Comparison of ENCODE assay signal across 15 mouse cellular contexts in the genomic region with DNA sequence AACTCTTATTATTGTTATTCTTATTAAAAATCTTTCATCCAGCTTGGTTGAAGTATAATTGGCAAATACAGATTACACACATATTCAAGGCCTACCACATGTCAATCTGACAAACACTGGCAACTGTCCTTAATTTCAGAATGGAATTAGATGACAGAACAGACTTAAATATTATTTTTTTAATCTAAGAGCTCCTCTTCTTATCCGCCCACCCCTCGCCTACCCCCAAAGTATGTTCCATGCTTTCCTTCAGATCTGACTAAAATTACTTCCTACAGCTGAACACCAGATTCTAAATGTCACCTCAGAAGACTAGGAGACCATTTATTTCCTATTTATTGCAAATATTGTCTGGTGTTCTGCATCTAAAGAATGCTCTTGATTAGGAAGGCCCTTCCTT.
"Had no signal": no experiment of that assay in that cellular context is flagged by ENCODE, and none has a peak within 500 bp of the region (broad histone marks: within the 10 kb centered on the region; RNA-seq: fewer than 3 reads in every experiment).

No protein-coding gene starts in this region.

- H3K27ac ChIP-seq: neural tube, embryonic 15.5 days; stomach, embryonic 15.5 days; stomach, postnatal 0 days had no signal

- H3K4me3 ChIP-seq: neural tube, embryonic 15.5 days; stomach, embryonic 15.5 days had no signal

- DNase-seq: retina, postnatal 1 day; right cerebral cortex, adult 18-20 months; right cerebral cortex, postnatal 14 days; right cerebral cortex, postnatal 25 days; right cerebral cortex, postnatal 4 days; spleen, adult 18-20 months; thymus, adult 18-20 months; thymus, adult 2 months; thymus, postnatal 14 days; thymus, postnatal 25 days; thymus, postnatal 36 days; thymus, postnatal 4 days had no signal
